Mouse (Mus musculus) myocyte (in vitro differentiated cells): Measurements from ENCODE around the gene Mgat4a. TPM values are rescaled to one million over a fixed set of nuclear protein-coding genes. Genes with fewer than 3 reads are reported as not detected.

Experiments
- H3K27me3 ChIP-seq: one replicate; pipeline ENCODE4 v1.6.1; 2011; ENCODE audit not compliant: control insufficient read depth, insufficient read depth, insufficient read length
- H3K36me3 ChIP-seq: one replicate; pipeline ENCODE4 v1.6.1; 2011; ENCODE audit not compliant: control insufficient read depth, insufficient read depth
- H3K4me2 ChIP-seq: one replicate; pipeline ENCODE4 v1.6.1; 2011; ENCODE audit warnings: low read depth, control low read depth
- H3K4me3 ChIP-seq: one replicate; pipeline ENCODE4 v1.5.1; 2011; ENCODE audit warnings: mild to moderate bottlenecking, control low read depth, moderate library complexity
- H3K79me2 ChIP-seq: one replicate; pipeline ENCODE4 v1.6.1; 2011; ENCODE audit not compliant: control insufficient read depth, insufficient read depth
- H3ac ChIP-seq: one replicate; pipeline ENCODE4 v1.6.1; 2011; ENCODE audit not compliant: control insufficient read depth, insufficient read length
- CEBPB ChIP-seq: IDR thresholded peaks from 2 replicates; pipeline ENCODE4 v1.6.1; 2011; ENCODE audit warnings: mild to moderate bottlenecking, moderate library complexity; ENCODE audit not compliant: poor library complexity, insufficient read depth, severe bottlenecking
- E2F4 ChIP-seq: IDR thresholded peaks from one replicate; pipeline ENCODE4 v1.6.1; 2011; ENCODE audit warnings: mild to moderate bottlenecking, control low read depth, moderate library complexity; ENCODE audit not compliant: insufficient read depth
- MAX ChIP-seq: IDR thresholded peaks from one replicate; pipeline ENCODE4 v1.6.1; 2011; ENCODE audit warnings: low read depth, mild to moderate bottlenecking, control low read depth
- MYOD1 ChIP-seq, 3 experiments: IDR thresholded peaks; one replicate each; pipeline ENCODE4 v1.6.1; 2011; ENCODE audit warnings: control low read depth in 2 of 3, low read depth in 2 of 3, mild to moderate bottlenecking in 2 of 3, moderate library complexity in 1 of 3; ENCODE audit not compliant: insufficient read length in 2 of 3, control insufficient read depth in 1 of 3
- MYOG ChIP-seq, 3 experiments: IDR thresholded peaks; one replicate each; pipeline ENCODE4 v1.6.1; 2011; ENCODE audit warnings: control low read depth in 2 of 3, low read depth in 2 of 3, mild to moderate bottlenecking in 2 of 3; ENCODE audit not compliant: insufficient read length in 2 of 3, control insufficient read depth in 1 of 3, insufficient read depth in 1 of 3
- POLR2A ChIP-seq: IDR thresholded peaks from one replicate; pipeline ENCODE4 v1.6.1; 2011; ENCODE audit warnings: low read depth, mild to moderate bottlenecking, control low read depth, moderate library complexity; ENCODE audit not compliant: insufficient read length
- POLR2AphosphoS2 ChIP-seq: IDR thresholded peaks from one replicate; pipeline ENCODE4 v1.6.1; 2011; ENCODE audit warnings: low read depth, control low read depth; ENCODE audit not compliant: insufficient read length
- REST ChIP-seq: IDR thresholded peaks from one replicate; pipeline ENCODE4 v1.6.1; 2011; ENCODE audit warnings: mild to moderate bottlenecking, control low read depth, moderate library complexity; ENCODE audit not compliant: insufficient read depth, insufficient read length
- SRF ChIP-seq: IDR thresholded peaks from one replicate; pipeline ENCODE4 v1.6.1; 2011; ENCODE audit warnings: low read depth; ENCODE audit not compliant: control insufficient read depth, insufficient read length
- TCF12 ChIP-seq: IDR thresholded peaks from one replicate; pipeline ENCODE4 v1.6.1; 2011; ENCODE audit warnings: mild to moderate bottlenecking, control low read depth; ENCODE audit not compliant: poor library complexity, insufficient read depth, severe bottlenecking
- TCF3 ChIP-seq: IDR thresholded peaks from one replicate; pipeline ENCODE4 v1.6.1; 2011; ENCODE audit warnings: low read depth, control low read depth; ENCODE audit not compliant: insufficient read length
- USF1 ChIP-seq: IDR thresholded peaks from one replicate; pipeline ENCODE4 v1.6.1; 2011; ENCODE audit warnings: low read depth, mild to moderate bottlenecking, control low read depth, moderate library complexity
- polyA plus RNA-seq: library from polyadenylated mRNA; unstranded; fragments of >200 nt; fragmentation: generic; extraction: Trizol; gene quantifications from one replicate; pipeline ENCODE4 v1.2.1, GENCODE M21; 2012; ENCODE audit warnings: missing spikeins

Gene Mgat4a
- polyA plus RNA-seq, 1 experiment = 0.01 TPM

DNA sequence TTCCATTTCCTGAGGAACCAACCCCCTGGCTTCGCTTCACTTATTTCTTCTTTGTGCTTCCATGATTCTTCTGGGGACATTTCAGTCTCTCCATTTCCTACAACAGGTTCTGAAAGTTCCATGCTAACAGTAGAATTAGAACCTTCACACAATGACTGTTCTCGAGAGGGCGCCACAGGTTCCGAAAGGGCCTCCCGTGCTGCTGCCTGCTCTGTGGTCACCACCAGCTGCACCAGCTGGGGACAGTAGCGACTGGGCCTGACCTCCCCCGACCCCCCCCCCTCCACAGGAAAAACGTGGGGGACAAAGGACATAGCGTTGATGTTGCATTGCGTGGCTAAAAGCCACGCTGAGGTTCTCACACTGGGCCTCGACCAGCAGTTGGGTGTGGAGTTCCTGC lies 52.3 kb downstream of the Mgat4a start:
- Histone ChIP-seq H3ac (no peak overlapping the region), H3K79me2 (no peaks in the 10 kb centered on the region), H3K4me2 (no peak overlapping the region), H3K27me3 (peaks cover 4% of the 10 kb centered on the region), H3K4me3 (no peak overlapping the region), H3K36me3 (no peaks in the 10 kb centered on the region)
- TF ChIP-seq MYOG (IDR thresholded peaks at IDR 0.05; ENCODE audit: control insufficient read depth in 1 of 3, insufficient read depth in 1 of 3, insufficient read length in 2 of 3, low read depth in 2 of 3) = no peak
- TF ChIP-seq TCF3 = no peak
- no peak for TF ChIP-seq E2F4
- no peak for TF ChIP-seq MYOD1 (IDR thresholded peaks at IDR 0.05; ENCODE audit: control insufficient read depth in 1 of 3, insufficient read length in 2 of 3, low read depth in 2 of 3)
- no peak for TF ChIP-seq REST
- no peak for TF ChIP-seq TCF12
- TF ChIP-seq POLR2AphosphoS2 = no peak
- no peak for TF ChIP-seq SRF
- TF ChIP-seq CEBPB = no peak
- no peak for TF ChIP-seq POLR2A
- no peak for TF ChIP-seq USF1
- no peak for TF ChIP-seq MAX

DNA sequence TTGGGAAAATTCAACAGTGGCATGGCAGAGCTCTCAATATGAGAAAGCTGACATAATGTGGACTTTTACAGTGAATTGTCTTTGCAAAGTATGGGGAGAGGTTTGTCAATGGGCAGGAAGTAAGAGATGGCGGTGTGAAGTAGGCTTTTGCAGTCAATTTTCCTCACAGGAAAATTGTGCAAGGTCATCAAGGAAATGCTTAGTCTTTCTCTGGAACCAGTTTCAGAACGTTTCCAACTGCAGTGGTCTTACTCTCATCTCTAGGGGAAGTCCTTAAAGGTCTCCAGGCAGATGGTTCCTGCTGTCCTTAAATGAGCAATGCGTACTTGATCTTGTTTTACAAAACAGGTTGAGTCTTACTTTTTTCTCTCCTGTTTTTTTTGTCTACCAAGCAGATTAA lies 53.8 kb downstream of the Mgat4a start:
- no peak overlapping the region for H3K4me2 ChIP-seq
- H3ac ChIP-seq = no peak overlapping the region
- H3K27me3 ChIP-seq = peaks cover 4% of the 10 kb centered on the region
- no peak for TF ChIP-seq TCF3
- no peak for TF ChIP-seq POLR2AphosphoS2
- TF ChIP-seq TCF12 = no peak
- TF ChIP-seq MYOG (IDR thresholded peaks at IDR 0.05; ENCODE audit: control insufficient read depth in 1 of 3, insufficient read depth in 1 of 3, insufficient read length in 2 of 3, low read depth in 2 of 3) = no peak
- no peak for TF ChIP-seq USF1
- TF ChIP-seq CEBPB = no peak
- TF ChIP-seq POLR2A = no peak
- H3K36me3 ChIP-seq = no peaks in the 10 kb centered on the region
- no peaks in the 10 kb centered on the region for H3K79me2 ChIP-seq
- H3K4me3 ChIP-seq = no peak overlapping the region

DNA sequence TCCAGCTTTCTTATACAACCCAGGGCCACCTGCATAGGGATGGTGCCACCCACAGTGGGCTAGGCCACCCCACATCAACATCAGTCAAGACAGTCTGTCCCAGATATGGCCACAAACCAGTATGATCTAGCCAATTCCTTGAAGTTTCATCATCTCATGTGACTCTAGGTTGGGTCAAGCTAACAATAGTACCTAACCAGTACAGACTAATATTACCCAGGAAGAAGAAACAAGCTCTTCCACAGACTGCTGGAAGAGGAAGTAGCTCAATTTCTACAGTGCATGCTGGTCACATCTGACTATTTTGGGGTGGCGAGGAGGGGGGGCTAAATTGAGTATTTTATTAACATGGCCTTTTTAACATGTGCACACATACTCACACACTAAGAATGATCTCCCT lies 54.4 kb downstream of the Mgat4a start:
- Histone ChIP-seq H3K79me2 (no peaks in the 10 kb centered on the region), H3ac (no peak overlapping the region), H3K36me3 (no peaks in the 10 kb centered on the region), H3K27me3 (peaks cover 1% of the 10 kb centered on the region), H3K4me3 (no peak overlapping the region), H3K4me2 (no peak overlapping the region)
- TF ChIP-seq POLR2A = no peak
- no peak for TF ChIP-seq MYOD1 (IDR thresholded peaks at IDR 0.05; ENCODE audit: control insufficient read depth in 1 of 3, insufficient read length in 2 of 3, low read depth in 2 of 3)
- TF ChIP-seq CEBPB = no peak
- TF ChIP-seq USF1 = no peak
- no peak for TF ChIP-seq MAX
- no peak for TF ChIP-seq SRF
- no peak for TF ChIP-seq REST

DNA sequence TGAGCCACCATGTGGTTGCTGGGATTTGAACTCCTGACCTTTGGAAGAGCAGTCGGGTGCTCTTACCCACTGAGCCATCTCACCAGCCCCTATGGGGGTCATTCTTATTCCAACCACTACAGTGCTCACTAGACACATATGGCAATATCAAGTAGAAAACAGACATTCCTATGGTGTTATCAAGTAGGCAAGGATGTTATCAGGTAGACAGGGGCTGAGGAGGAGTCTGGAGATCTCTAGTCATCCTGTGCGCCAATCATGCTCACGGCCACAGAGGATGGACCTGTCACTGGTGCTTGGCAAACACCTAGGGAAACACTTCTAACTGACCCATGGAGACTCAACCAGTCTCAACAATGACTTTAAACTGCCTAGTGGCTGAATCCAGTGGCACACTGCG lies 56.2 kb downstream of the Mgat4a start:
- Histone ChIP-seq H3K27me3 (no peaks in the 10 kb centered on the region), H3K36me3 (no peaks in the 10 kb centered on the region), H3K4me2 (no peak overlapping the region), H3K79me2 (no peaks in the 10 kb centered on the region), H3K4me3 (no peak overlapping the region), H3ac (no peak overlapping the region)
- no peak for TF ChIP-seq POLR2A
- no peak for TF ChIP-seq SRF
- TF ChIP-seq CEBPB = no peak
- TF ChIP-seq TCF12 = no peak
- TF ChIP-seq MYOD1 (IDR thresholded peaks at IDR 0.05; ENCODE audit: control insufficient read depth in 1 of 3, insufficient read length in 2 of 3, low read depth in 2 of 3) = no peak
- no peak for TF ChIP-seq MAX

GRCm38 (mm10) chr1:37481331-37481730 lies 59.5 kb downstream of the Mgat4a start:
- Histone ChIP-seq H3K27me3 (no peaks in the 10 kb centered on the region), H3ac (no peak overlapping the region), H3K4me2 (no peak overlapping the region), H3K79me2 (no peaks in the 10 kb centered on the region), H3K36me3 (no peaks in the 10 kb centered on the region), H3K4me3 (no peak overlapping the region)
- TF ChIP-seq SRF (no peak), MAX (no peak), POLR2AphosphoS2 (no peak), MYOG (IDR thresholded peaks at IDR 0.05; ENCODE audit: control insufficient read depth in 1 of 3, insufficient read depth in 1 of 3, insufficient read length in 2 of 3, low read depth in 2 of 3) (no peak), POLR2A (no peak), CEBPB (no peak)
